Mouse (Mus musculus): ENCODE data around the gene Ccdc174. TPM values are rescaled to one million over a fixed set of nuclear protein-coding genes. Genes with fewer than 3 reads are reported as not detected.

Gene Ccdc174
- total RNA-seq (2012; rRNA removed) (13.7 and 13.9 TPM in 2 replicates), total RNA-seq (2014; rRNA removed) (18.8 and 22.3 TPM in 2 replicates), polyA plus RNA-seq (2012; ENCODE audit: insufficient read length, low read depth) (23.5 and 29.9 TPM in 2 replicates)

DNA sequence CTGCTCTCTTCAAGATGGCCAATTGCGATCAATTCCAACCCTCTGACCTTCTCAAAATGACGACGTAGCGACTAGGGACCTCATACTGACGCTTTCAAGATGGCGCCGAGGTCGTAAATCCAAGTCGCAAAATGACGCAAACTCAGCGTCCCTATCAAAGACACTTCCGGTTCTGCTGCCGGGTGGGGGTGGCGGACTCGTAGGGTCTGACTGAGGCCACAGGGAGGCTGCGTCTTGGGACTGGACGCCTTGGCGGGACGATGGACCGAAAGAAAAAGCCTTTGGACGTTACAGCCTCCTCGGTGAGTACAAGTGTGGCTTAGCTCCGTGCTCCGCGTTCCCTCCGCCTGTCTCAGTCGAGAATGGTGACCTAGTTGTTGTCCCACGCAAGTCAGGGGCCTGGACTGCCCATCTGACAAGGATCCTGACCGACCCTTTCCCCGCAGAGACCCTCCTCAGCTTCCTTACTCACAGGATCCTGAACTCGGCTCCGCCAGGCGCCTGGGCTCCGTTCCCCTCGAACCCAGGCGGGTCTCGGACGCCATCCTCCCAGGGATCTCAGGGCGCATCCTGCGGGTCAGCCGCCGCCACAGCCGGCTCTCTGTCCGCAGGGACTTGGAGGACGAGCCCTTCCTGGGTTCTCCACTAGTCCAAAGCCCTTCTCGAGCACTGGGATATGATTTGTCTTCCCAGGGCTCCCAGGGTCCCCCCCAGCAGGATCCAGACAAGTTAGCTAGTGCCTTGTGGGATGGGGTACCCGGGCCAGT lies at the start of gene Ccdc174:
Gene Ccdc174 (plus strand): TSS at position 169 of the 767 bp plus-strand sequence.
- dilution Hi-C loops (cut with MboI; ENCODE audit: extremely low pct_ligation_motif_present, extremely low pct_unique_long_range_greater_than_20kb, low sequenced_read_pairs) (no loop called here), in situ Hi-C loops (cut with MboI; ENCODE audit: low pct_ligation_motif_present, low pct_unique_long_range_greater_than_20kb, low sequenced_read_pairs) (loop anchor here (5.0 kb wide), 1 partner anchor 101 kb away; no protein-coding TSS in a partner anchor)
- H3K36me3 ChIP-seq (replicated peaks in 1 of 2; ENCODE audit: control insufficient read depth in 1 of 2, insufficient read depth in 1 of 2, low read length in 1 of 2): peaks cover 22 to 29% of the 10 kb centered on the region in 2 experiments
- H3K27ac ChIP-seq (ENCODE audit: insufficient read depth, low read depth): peak within 1 kb of the TSS; percentile 51
- peak; percentile 99 for DNase-seq (ENCODE audit: extremely low read depth)
- peak within 1 kb of the TSS; percentile 88 for H3K4me2 ChIP-seq (ENCODE audit: insufficient read depth, low read depth, poor library complexity, severe bottlenecking)
- TF ChIP-seq GABPA (IDR thresholded peaks at IDR 0.05; ENCODE audit: insufficient replicate concordance, low read depth, low read length) (peak; percentile 83; the same call in 1 of the 2 replicates), KAT2A (IDR thresholded peaks at IDR 0.05; ENCODE audit: insufficient replicate concordance, low read length) (peak; percentile 99), SIN3A (IDR thresholded peaks at IDR 0.05; ENCODE audit: low read length) (peak; percentile 96), MXI1 (IDR thresholded peaks at IDR 0.05; ENCODE audit: low read depth, low read length) (peak; percentile 70; the same call in 1 of the 2 replicates), ZKSCAN1 (IDR thresholded peaks at IDR 0.05; ENCODE audit: borderline replicate concordance, low read depth, low read length) (no peak), PAX5 (IDR thresholded peaks at IDR 0.05; ENCODE audit: low read length) (no peak), RCOR1 (conservative IDR thresholded peaks at IDR 0.05; ENCODE audit: low read depth, low read length) (peak; percentile 96), ELF1 (IDR thresholded peaks at IDR 0.05; ENCODE audit: low read depth, low read length) (peak; percentile 98), HCFC1 (IDR thresholded peaks at IDR 0.05; ENCODE audit: low read depth, low read length) (peak; percentile 99), CTCF (conservative IDR thresholded peaks at IDR 0.05 in 1 of 2, IDR thresholded peaks at IDR 0.05 in 1 of 2; ENCODE audit: low read depth in 2 of 2, low read length in 2 of 2) (no peak), ZC3H11A (IDR thresholded peaks at IDR 0.05; ENCODE audit: low read depth, low read length) (no peak), MAX (IDR thresholded peaks at IDR 0.05; ENCODE audit: low read length) (no peak), IRF4 (IDR thresholded peaks at IDR 0.05; ENCODE audit: low read depth, low read length) (peak; percentile 58; the same call in 1 of the 2 replicates), NRF1 (IDR thresholded peaks at IDR 0.05; ENCODE audit: low read depth, low read length) (peak; percentile 86), USF2 (conservative IDR thresholded peaks at IDR 0.05; ENCODE audit: low read depth, low read length) (no peak), MAZ (IDR thresholded peaks at IDR 0.05; ENCODE audit: low read depth, low read length) (no peak), MAFK (IDR thresholded peaks at IDR 0.05; ENCODE audit: insufficient replicate concordance, low read length) (0 out of 2 replicates have a peak, but pooled peaks have one; percentile 6), JUND (conservative IDR thresholded peaks at IDR 0.05; ENCODE audit: low read depth, low read length) (no peak), POLR2AphosphoS2 (IDR thresholded peaks at IDR 0.05; ENCODE audit: low read depth, low read length) (peak; percentile 51; the same call in 1 of the 2 replicates), EP300 (IDR thresholded peaks at IDR 0.05; ENCODE audit: low read length) (no peak), E2F4 (IDR thresholded peaks at IDR 0.05; ENCODE audit: insufficient replicate concordance, low read depth, low read length) (peak; percentile 30; the same call in 1 of the 2 replicates), CHD2 (IDR thresholded peaks at IDR 0.05; ENCODE audit: low read length) (peak; percentile 89), SMC3 (IDR thresholded peaks at IDR 0.05; ENCODE audit: low read depth, low read length) (no peak), MEF2A (IDR thresholded peaks at IDR 0.05; ENCODE audit: borderline replicate concordance, low read depth, low read length) (peak; percentile 58), ZMIZ1 (IDR thresholded peaks at IDR 0.05; ENCODE audit: low read depth, low read length) (no peak; the same call in none of the 2 replicates), USF1 (IDR thresholded peaks at IDR 0.05; ENCODE audit: low read depth, low read length) (no peak), ETS1 (conservative IDR thresholded peaks at IDR 0.05; ENCODE audit: low read depth, low read length) (peak; percentile 47; the same call in 1 of the 2 replicates), BHLHE40 (IDR thresholded peaks at IDR 0.05; ENCODE audit: low read depth, low read length) (0 out of 2 replicates have a peak, but pooled peaks have one; percentile 10), NELFE (IDR thresholded peaks at IDR 0.05; ENCODE audit: low read depth, low read length) (peak; percentile 95), MYC (IDR thresholded peaks at IDR 0.05; ENCODE audit: low read depth, low read length) (no peak), ZNF384 (IDR thresholded peaks at IDR 0.05; ENCODE audit: low read depth, low read length) (no peak), UBTF (IDR thresholded peaks at IDR 0.05; ENCODE audit: low read depth, low read length) (no peak), RAD21 (IDR thresholded peaks at IDR 0.05; ENCODE audit: low read depth, low read length) (no peak), TCF12 (IDR thresholded peaks at IDR 0.05; ENCODE audit: low read depth, low read length) (peak; percentile 95), JUN (IDR thresholded peaks at IDR 0.05; ENCODE audit: insufficient read depth, low read depth, low read length) (no peak), CHD1 (IDR thresholded peaks at IDR 0.05; ENCODE audit: low read depth, low read length) (no peak), POLR2A (IDR thresholded peaks at IDR 0.05; ENCODE audit: low read depth, low read length) (peak; percentile 91), TBP (conservative IDR thresholded peaks at IDR 0.05; ENCODE audit: low read depth, low read length) (peak; percentile 89; the same call in 1 of the 2 replicates)
- H3K27me3 ChIP-seq (replicated peaks): no peaks in the 10 kb centered on the region
- H3K79me2 ChIP-seq (replicated peaks; ENCODE audit: control insufficient read depth, extremely low read depth, insufficient read depth, poor library complexity, severe bottlenecking): peaks cover 14% of the 10 kb centered on the region
- H3K9ac ChIP-seq (ENCODE audit: insufficient read depth, low read depth): peak within 1 kb of the TSS; percentile 74
- H3K4me1 ChIP-seq (ENCODE audit: control insufficient read depth in 1 of 2, insufficient read depth in 2 of 2): peaks cover 0 to 15% of the 10 kb centered on the region in 2 experiments; a peak in 1 of 4 replicates
- H3K9me3 ChIP-seq (replicated peaks; ENCODE audit: low read length): no peaks in the 10 kb centered on the region
- peak within 1 kb of the TSS; percentile 96 to 98 (median 98) for H3K4me3 ChIP-seq (replicated peaks in 1 of 3; ENCODE audit: low read depth in 2 of 3, low read length in 2 of 3, poor library complexity in 1 of 3)

Data from CH12.LX (cell line).